Mouse (Mus musculus) forebrain, embryonic 12.5 days (tissue): ENCODE data around the gene Snrnp27. TPM values are rescaled to one million over a fixed set of nuclear protein-coding genes. Genes with fewer than 3 reads are reported as not detected.

Experiments used
- ATAC-seq: fragments of 200-750 bp; cut with Nextera tagmentation; 2 replicates; pipeline ENCODE4 v1.8.0; 2017; ENCODE audit warnings: moderate TSS enrichment; ENCODE audit not compliant: low FRiP score
- H3K27ac ChIP-seq: fragments of 300-500 bp; sonication (generic); 2 replicates; pipeline ENCODE4 v1.5.1; 2016; ENCODE audit warnings: mild to moderate bottlenecking
- H3K27me3 ChIP-seq: fragments of 300-500 bp; sonication (generic); 2 replicates; pipeline ENCODE4 v1.6.1; 2016; ENCODE audit warnings: mild to moderate bottlenecking
- H3K36me3 ChIP-seq: fragments of 300-500 bp; sonication (generic); replicated peaks from 2 replicates; pipeline ENCODE4 v1.6.1; 2016; ENCODE audit warnings: mild to moderate bottlenecking
- H3K4me1 ChIP-seq: fragments of 300-500 bp; sonication (generic); 2 replicates; pipeline ENCODE4 v1.6.1; 2016
- H3K4me2 ChIP-seq: fragments of 300-500 bp; sonication (generic); 2 replicates; pipeline ENCODE4 v1.6.1; 2016; ENCODE audit warnings: mild to moderate bottlenecking, moderate library complexity
- H3K4me3 ChIP-seq: fragments of 300-500 bp; sonication (generic); replicated peaks from 2 replicates; pipeline ENCODE4 v1.5.1; 2016; ENCODE audit warnings: mild to moderate bottlenecking
- H3K9ac ChIP-seq: fragments of 300-500 bp; sonication (generic); 2 replicates; pipeline ENCODE4 v1.6.1; 2016; ENCODE audit warnings: mild to moderate bottlenecking
- H3K9me3 ChIP-seq: fragments of 300-500 bp; sonication (generic); 2 replicates; pipeline ENCODE4 v1.6.1; 2016
- WGBS: fragments of 180-500 bp; shearing (Covaris S2); methylation state at CpG from one replicate; pipeline ENCODE4 v1.1.7; 2016; 5-methylcytosine and 5-hydroxymethylcytosine counted together
- polyA plus RNA-seq: library from polyadenylated mRNA; unstranded; fragments of >200 nt; fragmentation: Nextera tagmentation; extraction: Ambion mirVana; gene quantifications from 2 replicates; pipeline ENCODE4 v1.2.1, GENCODE M21; 2016

The Snrnp27 gene
- polyA plus RNA-seq, 1 experiment from 2014 or later = 136 TPM

GRCm38 (mm10) chr6:86686971-86687370, 2.6 kb upstream of the Snrnp27 start:
- H3K27ac ChIP-seq = no peak overlapping the region
- H3K4me2 ChIP-seq = no peak overlapping the region
- no peak overlapping the region for H3K9ac ChIP-seq
- no peak for ATAC-seq
- H3K36me3 ChIP-seq = peaks cover 25% of the 10 kb centered on the region
- H3K9me3 ChIP-seq = no peaks in the 10 kb centered on the region
- WGBS = 68% methylated on average over 1 of the region's 1 CpGs
- H3K27me3 ChIP-seq = no peaks in the 10 kb centered on the region
- H3K4me1 ChIP-seq = peaks cover 16% of the 10 kb centered on the region
- H3K4me3 ChIP-seq = no peak overlapping the region

GRCm38 (mm10) chr6:86684655-86685011, 311 bp upstream of the Snrnp27 start:
- Histone ChIP-seq H3K9ac (peak overlapping the region; percentile 80), H3K4me3 (peak overlapping the region; percentile 84), H3K4me1 (peaks cover 16% of the 10 kb centered on the region), H3K9me3 (no peaks in the 10 kb centered on the region), H3K4me2 (peak overlapping the region; percentile 78), H3K27me3 (no peaks in the 10 kb centered on the region), H3K36me3 (peaks cover 28% of the 10 kb centered on the region), H3K27ac (no peak overlapping the region)
- WGBS = 40% methylated on average over 12 of the region's 12 CpGs
- peak; percentile 41 for ATAC-seq

- H3K9ac ChIP-seq = no peak overlapping the region
- H3K36me3 ChIP-seq = peaks cover 62% of the 10 kb centered on the region
- no peaks in the 10 kb centered on the region for H3K27me3 ChIP-seq
- H3K9me3 ChIP-seq = no peaks in the 10 kb centered on the region
- ATAC-seq = no peak
- H3K27ac ChIP-seq = no peak overlapping the region
- no peak overlapping the region for H3K4me3 ChIP-seq
- WGBS = 90% methylated on average over 3 of the region's 3 CpGs
- H3K4me1 ChIP-seq = peaks cover 16% of the 10 kb centered on the region
- H3K4me2 ChIP-seq = no peak overlapping the region
Observed at GRCm38 (mm10) chr6:86681289-86681688, 3.0 kb downstream of the Snrnp27 start.

GRCm38 (mm10) chr6:86678341-86678740, 6.0 kb downstream of the Snrnp27 start:
- peaks cover 3% of the 10 kb centered on the region; the same call in 1 of the 2 replicates for H3K4me1 ChIP-seq
- peaks cover 88% of the 10 kb centered on the region for H3K36me3 ChIP-seq
- no peaks in the 10 kb centered on the region for H3K9me3 ChIP-seq
- no peak overlapping the region for H3K4me3 ChIP-seq
- H3K27ac ChIP-seq = no peak overlapping the region
- no peaks in the 10 kb centered on the region for H3K27me3 ChIP-seq
- no peak overlapping the region for H3K4me2 ChIP-seq
- 86% methylated on average over 6 of the region's 6 CpGs for WGBS
- H3K9ac ChIP-seq = no peak overlapping the region
- ATAC-seq = no peak

- H3K9ac ChIP-seq = no peak overlapping the region
- no peak overlapping the region for H3K4me2 ChIP-seq
- H3K4me1 ChIP-seq = peaks cover 24% of the 10 kb centered on the region
- H3K27me3 ChIP-seq = no peaks in the 10 kb centered on the region
- H3K27ac ChIP-seq = no peak overlapping the region
- WGBS = 13% methylated on average over 2 of the region's 2 CpGs
- ATAC-seq = no peak
- H3K4me3 ChIP-seq = no peak overlapping the region
- H3K36me3 ChIP-seq = peaks cover 44% of the 10 kb centered on the region
- no peaks in the 10 kb centered on the region for H3K9me3 ChIP-seq
Observed at GRCm38 (mm10) chr6:86670873-86671272, 13.4 kb downstream of the Snrnp27 start.

GRCm38 (mm10) chr6:86669240-86669727, 15.0 kb downstream of the Snrnp27 start:
- Histone ChIP-seq H3K27me3 (no peaks in the 10 kb centered on the region), H3K36me3 (peaks cover 29% of the 10 kb centered on the region), H3K9ac (peak overlapping the region; percentile 44; the same call in 1 of the 2 replicates), H3K9me3 (no peaks in the 10 kb centered on the region), H3K4me3 (peak overlapping the region; percentile 69), H3K4me2 (peak overlapping the region; percentile 75), H3K27ac (peak overlapping the region; percentile 8; the same call in 1 of the 2 replicates), H3K4me1 (peaks cover 24% of the 10 kb centered on the region)
- 1% methylated on average over 35 of the region's 37 CpGs for WGBS
- ATAC-seq = peak; percentile 100

GRCm38 (mm10) chr6:86668580-86669239, 15.6 kb downstream of the Snrnp27 start, which contains the start of gene Mxd1:
Gene Mxd1 (minus strand): TSS chr6:86669161.
- WGBS = under 1% methylated on average over 56 of the region's 76 CpGs
- Histone ChIP-seq H3K27me3 (no peaks in the 10 kb centered on the region), H3K9ac (peak within 1 kb of the TSS; percentile 75), H3K4me2 (peak within 1 kb of the TSS; percentile 97), H3K4me3 (peak within 1 kb of the TSS; percentile 69), H3K27ac (peak within 1 kb of the TSS; percentile 74), H3K9me3 (no peaks in the 10 kb centered on the region), H3K36me3 (peaks cover 25% of the 10 kb centered on the region), H3K4me1 (peaks cover 24% of the 10 kb centered on the region)
- no peak for ATAC-seq

GRCm38 (mm10) chr6:86667061-86667460, 17.3 kb downstream of the Snrnp27 start:
- Histone ChIP-seq H3K27ac (no peak overlapping the region), H3K9ac (no peak overlapping the region), H3K4me3 (no peak overlapping the region), H3K4me2 (no peak overlapping the region), H3K36me3 (peaks cover 18% of the 10 kb centered on the region), H3K27me3 (no peaks in the 10 kb centered on the region), H3K9me3 (no peaks in the 10 kb centered on the region), H3K4me1 (peaks cover 24% of the 10 kb centered on the region)
- ATAC-seq = no peak
- WGBS = 90% methylated on average over 10 of the region's 10 CpGs

GRCm38 (mm10) chr6:86665560-86666307, 18.6 kb downstream of the Snrnp27 start:
- ATAC-seq = no peak
- no peak overlapping the region for H3K9ac ChIP-seq
- H3K36me3 ChIP-seq = peaks cover 22% of the 10 kb centered on the region
- peaks cover 24% of the 10 kb centered on the region for H3K4me1 ChIP-seq
- no peak overlapping the region for H3K4me3 ChIP-seq
- no peak overlapping the region for H3K4me2 ChIP-seq
- H3K9me3 ChIP-seq = no peaks in the 10 kb centered on the region
- WGBS = 89% methylated on average over 17 of the region's 17 CpGs
- H3K27ac ChIP-seq = no peak overlapping the region
- no peaks in the 10 kb centered on the region for H3K27me3 ChIP-seq

GRCm38 (mm10) chr6:86665076-86665475, 19.2 kb downstream of the Snrnp27 start:
- Histone ChIP-seq H3K9me3 (no peaks in the 10 kb centered on the region), H3K27ac (no peak overlapping the region), H3K9ac (no peak overlapping the region), H3K4me2 (no peak overlapping the region), H3K36me3 (peaks cover 22% of the 10 kb centered on the region), H3K4me3 (no peak overlapping the region), H3K27me3 (no peaks in the 10 kb centered on the region), H3K4me1 (peaks cover 24% of the 10 kb centered on the region)
- WGBS = 85% methylated on average over 5 of the region's 5 CpGs
- no peak for ATAC-seq

- H3K4me2 ChIP-seq = no peak overlapping the region
- 82% methylated on average over 9 of the region's 9 CpGs for WGBS
- no peak overlapping the region for H3K4me3 ChIP-seq
- no peak for ATAC-seq
- H3K9me3 ChIP-seq = no peaks in the 10 kb centered on the region
- peaks cover 27% of the 10 kb centered on the region for H3K36me3 ChIP-seq
- no peaks in the 10 kb centered on the region for H3K4me1 ChIP-seq
- no peak overlapping the region for H3K9ac ChIP-seq
- H3K27ac ChIP-seq = no peak overlapping the region
- no peaks in the 10 kb centered on the region for H3K27me3 ChIP-seq
Observed at GRCm38 (mm10) chr6:86660161-86660877, 24.0 kb downstream of the Snrnp27 start.

- WGBS = 88% methylated on average over 3 of the region's 3 CpGs
- Histone ChIP-seq H3K27me3 (no peaks in the 10 kb centered on the region), H3K36me3 (peaks cover 27% of the 10 kb centered on the region), H3K9me3 (no peaks in the 10 kb centered on the region), H3K4me3 (no peak overlapping the region), H3K9ac (no peak overlapping the region), H3K4me1 (no peaks in the 10 kb centered on the region), H3K4me2 (no peak overlapping the region), H3K27ac (no peak overlapping the region)
- ATAC-seq = no peak
Observed at GRCm38 (mm10) chr6:86658501-86658900, 25.8 kb downstream of the Snrnp27 start.
